Mouse (Mus musculus) liver, adult 2 months (tissue): ENCODE data around the gene Nfkbie.
A peak's percentile ranks its signal among the peaks of the same experiment; 100 is the strongest.

ENCODE experiments used
- CTCF ChIP-seq: fragments of 200-500 bp; IDR thresholded peaks from 2 replicates; pipeline ENCODE4 v1.5.1; 2011; ENCODE audit warnings: low read depth, low read length, control low read depth
- POLR2A ChIP-seq: fragments of 200-500 bp; IDR thresholded peaks from 2 replicates; pipeline ENCODE4 v1.6.1; 2011; ENCODE audit warnings: low read length, control low read depth; ENCODE audit not compliant: insufficient read depth; ENCODE audit errors: extremely low read depth

- TF ChIP-seq POLR2A (no peak), CTCF (peak; percentile 59)
Observed at GRCm38 (mm10) chr17:45581567-45581983, 26.1 kb downstream of the Nfkbie start.
